Mouse (Mus musculus) gastrocnemius, postnatal 25 days (tissue): Measurements from ENCODE around the gene Pla2g7. TPM values are rescaled to one million over a fixed set of nuclear protein-coding genes. Genes with fewer than 3 reads are reported as not detected.
A peak's percentile ranks its signal among the peaks of the same experiment; 100 is the strongest.
"Not testable (repeated sequence)": the region's sequence is repeated elsewhere in the genome, so short reads cannot be mapped to it uniquely, and the experiment has no call there.

Experiments used
- DNase-seq: peaks from one replicate; pipeline ENCODE4 v3.0.0; 2022
- long read RNA-seq, 2 experiments: library from polyadenylated mRNA; stranded (forward); transcript quantifications; one replicate each; pipeline ENCODE4 v2.0.0; 2021
- total RNA-seq, 2 experiments: library from RNA; stranded (reverse); gene quantifications; 1 replicate in 1 of 2; 2 replicates in 1 of 2; pipeline ENCODE4 v1.2.3; 2021

Gene Pla2g7
- total RNA-seq = 10 to 100 TPM in 1 of 2 experiments, 1 to 10 TPM in 1; 9.9 to 13.5 TPM
- long read RNA-seq, experiment 1, transcript Pla2g7-201 (12 exons, 2,097 nt) = major isoform, 17 of 21 reads
- long read RNA-seq, experiment 1, partial matches to known transcripts = 2 of 21 reads
- long read RNA-seq, experiment 1, other reads (novel, unspliced or antisense) = 1 of 21 reads
- long read RNA-seq, experiment 2, transcript Pla2g7-201 (12 exons, 2,097 nt) = major isoform, 6 of 13 reads
- long read RNA-seq, experiment 2, partial matches to known transcripts = 4 of 13 reads
- long read RNA-seq, experiment 2, other reads (novel, unspliced or antisense) = 3 of 13 reads

GRCm38 (mm10) chr17:43567992-43568888 lies at the start of gene Pla2g7:
Gene Pla2g7 (plus strand): TSS chr17:43568098.
- peak; percentile 29 for DNase-seq

GRCm38 (mm10) chr17:43518644-43519409 lies 49.1 kb upstream of the Pla2g7 start:
- peak; percentile 13 for DNase-seq

GRCm38 (mm10) chr17:43520166-43520565 lies 47.7 kb upstream of the Pla2g7 start:
- DNase-seq = no peak

- DNase-seq = no peak
These were observed 37.4 kb upstream of the Pla2g7 start for GRCm38 (mm10) chr17:43530507-43530906.

GRCm38 (mm10) chr17:43531192-43531591 lies 36.7 kb upstream of the Pla2g7 start:
- no peak for DNase-seq

GRCm38 (mm10) chr17:43534362-43535222 lies 33.3 kb upstream of the Pla2g7 start:
- DNase-seq = peak; percentile 33

- not testable (repeated sequence) for DNase-seq
These were observed 31.1 kb upstream of the Pla2g7 start for GRCm38 (mm10) chr17:43536841-43537240.

GRCm38 (mm10) chr17:43538767-43539166 lies 29.1 kb upstream of the Pla2g7 start:
- no peak for DNase-seq

- DNase-seq = no peak
These were observed 24.4 kb upstream of the Pla2g7 start, which contains the start of gene Ankrd66 for GRCm38 (mm10) chr17:43543539-43543938. Gene Ankrd66 (minus strand): TSS chr17:43543639.

- no peak for DNase-seq
These were observed 23.9 kb upstream of the Pla2g7 start for GRCm38 (mm10) chr17:43544040-43544439.

- no peak for DNase-seq
These were observed 16.7 kb upstream of the Pla2g7 start for GRCm38 (mm10) chr17:43551122-43551630.

GRCm38 (mm10) chr17:43554516-43555403 lies 13.1 kb upstream of the Pla2g7 start:
- no peak for DNase-seq

- DNase-seq = no peak
These were observed 10.8 kb upstream of the Pla2g7 start for GRCm38 (mm10) chr17:43557104-43557503.

- DNase-seq = peak; percentile 71
These were observed 10.3 kb upstream of the Pla2g7 start for GRCm38 (mm10) chr17:43557541-43558090.

GRCm38 (mm10) chr17:43558678-43559077 lies 9.2 kb upstream of the Pla2g7 start:
- DNase-seq = no peak

- DNase-seq = no peak
These were observed 4.5 kb upstream of the Pla2g7 start for GRCm38 (mm10) chr17:43563192-43563987.

- no peak for DNase-seq
These were observed 306 bp upstream of the Pla2g7 start for GRCm38 (mm10) chr17:43567593-43567991.

- DNase-seq = no peak
These were observed 1.4 kb downstream of the Pla2g7 start for GRCm38 (mm10) chr17:43569287-43569686.

GRCm38 (mm10) chr17:43573624-43574073 lies 5.8 kb downstream of the Pla2g7 start:
- DNase-seq = no peak
